Mouse (Mus musculus): Measurements from ENCODE around the gene Tenm3. TPM values are rescaled to one million over a fixed set of nuclear protein-coding genes. Genes with fewer than 3 reads are reported as not detected.

Gene Tenm3
- polyA plus RNA-seq, 1 experiment from 2014 or later: 49.8 TPM

GRCm38 (mm10) chr8:48766545-48767234, 77.1 kb downstream of the Tenm3 start:
- WGBS: 87% methylated on average over 16 of the region's 16 CpGs
- no peak overlapping the region for H3K4me3 ChIP-seq (ENCODE audit: low read depth, low read length)
- H3K27me3 ChIP-seq (ENCODE audit: control insufficient read depth, insufficient read depth, low read length): no peaks in the 10 kb centered on the region
- H3K27ac ChIP-seq (ENCODE audit: low read depth, low read length): no peak overlapping the region
- no peaks in the 10 kb centered on the region for H3K36me3 ChIP-seq (ENCODE audit: control insufficient read depth, insufficient read depth, low read length)
- DNase-seq (ENCODE audit: low spot score) (no peak), ATAC-seq (ENCODE audit: low FRiP score) (no peak)
- no peak overlapping the region for H3K4me2 ChIP-seq (replicated peaks; ENCODE audit: low read depth, low read length)
- H3K9ac ChIP-seq (ENCODE audit: low read depth, low read length): no peak overlapping the region
- no peaks in the 10 kb centered on the region for H3K9me3 ChIP-seq (ENCODE audit: control insufficient read depth, low read length)
- no peaks in the 10 kb centered on the region for H3K4me1 ChIP-seq (replicated peaks; ENCODE audit: control insufficient read depth, insufficient read depth, low read length)

- no peaks in the 10 kb centered on the region for H3K27me3 ChIP-seq (ENCODE audit: control insufficient read depth, insufficient read depth, low read length)
- no peak overlapping the region for H3K4me3 ChIP-seq (ENCODE audit: low read depth, low read length)
- no peak overlapping the region for H3K27ac ChIP-seq (ENCODE audit: low read depth, low read length)
- H3K36me3 ChIP-seq (ENCODE audit: control insufficient read depth, insufficient read depth, low read length): no peaks in the 10 kb centered on the region
- no peak overlapping the region for H3K4me2 ChIP-seq (replicated peaks; ENCODE audit: low read depth, low read length)
- H3K4me1 ChIP-seq (replicated peaks; ENCODE audit: control insufficient read depth, insufficient read depth, low read length): no peaks in the 10 kb centered on the region
- WGBS: 57% methylated on average over 6 of the region's 6 CpGs
- no peak overlapping the region for H3K9ac ChIP-seq (ENCODE audit: low read depth, low read length)
- DNase-seq (ENCODE audit: low spot score) (no peak), ATAC-seq (ENCODE audit: low FRiP score) (no peak)
- no peaks in the 10 kb centered on the region for H3K9me3 ChIP-seq (ENCODE audit: control insufficient read depth, low read length)
Measured at GRCm38 (mm10) chr8:48765212-48765611, 78.5 kb downstream of the Tenm3 start.

GRCm38 (mm10) chr8:48764011-48764410, 79.7 kb downstream of the Tenm3 start:
- Histone ChIP-seq H3K4me1 (replicated peaks; ENCODE audit: control insufficient read depth, insufficient read depth, low read length) (no peaks in the 10 kb centered on the region), H3K4me3 (ENCODE audit: low read depth, low read length) (no peak overlapping the region), H3K9me3 (ENCODE audit: control insufficient read depth, low read length) (no peaks in the 10 kb centered on the region), H3K36me3 (ENCODE audit: control insufficient read depth, insufficient read depth, low read length) (no peaks in the 10 kb centered on the region), H3K4me2 (replicated peaks; ENCODE audit: low read depth, low read length) (no peak overlapping the region), H3K9ac (ENCODE audit: low read depth, low read length) (no peak overlapping the region), H3K27ac (ENCODE audit: low read depth, low read length) (no peak overlapping the region), H3K27me3 (ENCODE audit: control insufficient read depth, insufficient read depth, low read length) (no peaks in the 10 kb centered on the region)
- DNase-seq (ENCODE audit: low spot score): no peak
- WGBS: 91% methylated on average over 3 of the region's 3 CpGs
- ATAC-seq (ENCODE audit: low FRiP score): no peak

GRCm38 (mm10) chr8:48756874-48757273, 86.9 kb downstream of the Tenm3 start:
- ATAC-seq (ENCODE audit: low FRiP score) (no peak), DNase-seq (ENCODE audit: low spot score) (no peak)
- 87% methylated on average over 2 of the region's 2 CpGs for WGBS
- no peaks in the 10 kb centered on the region for H3K27me3 ChIP-seq (ENCODE audit: control insufficient read depth, insufficient read depth, low read length)
- no peak overlapping the region for H3K27ac ChIP-seq (ENCODE audit: low read depth, low read length)
- H3K36me3 ChIP-seq (ENCODE audit: control insufficient read depth, insufficient read depth, low read length): no peaks in the 10 kb centered on the region
- no peaks in the 10 kb centered on the region for H3K4me1 ChIP-seq (replicated peaks; ENCODE audit: control insufficient read depth, insufficient read depth, low read length)
- H3K4me2 ChIP-seq (replicated peaks; ENCODE audit: low read depth, low read length): no peak overlapping the region
- no peak overlapping the region for H3K4me3 ChIP-seq (ENCODE audit: low read depth, low read length)
- H3K9me3 ChIP-seq (ENCODE audit: control insufficient read depth, low read length): no peaks in the 10 kb centered on the region
- H3K9ac ChIP-seq (ENCODE audit: low read depth, low read length): no peak overlapping the region

- H3K27ac ChIP-seq (ENCODE audit: low read depth, low read length): no peak overlapping the region
- no peak for ATAC-seq (ENCODE audit: low FRiP score)
- 71% methylated on average over 7 of the region's 7 CpGs for WGBS
- H3K4me3 ChIP-seq (ENCODE audit: low read depth, low read length): no peak overlapping the region
- H3K4me1 ChIP-seq (replicated peaks; ENCODE audit: control insufficient read depth, insufficient read depth, low read length): no peaks in the 10 kb centered on the region
- no peak for DNase-seq (ENCODE audit: low spot score)
- H3K9me3 ChIP-seq (ENCODE audit: control insufficient read depth, low read length): no peaks in the 10 kb centered on the region
- no peaks in the 10 kb centered on the region for H3K27me3 ChIP-seq (ENCODE audit: control insufficient read depth, insufficient read depth, low read length)
- no peaks in the 10 kb centered on the region for H3K36me3 ChIP-seq (ENCODE audit: control insufficient read depth, insufficient read depth, low read length)
- no peak overlapping the region for H3K4me2 ChIP-seq (replicated peaks; ENCODE audit: low read depth, low read length)
- no peak overlapping the region for H3K9ac ChIP-seq (ENCODE audit: low read depth, low read length)
Measured at GRCm38 (mm10) chr8:48755492-48755891, 88.3 kb downstream of the Tenm3 start.

- no peak for ATAC-seq (ENCODE audit: low FRiP score)
- H3K27me3 ChIP-seq (ENCODE audit: control insufficient read depth, insufficient read depth, low read length): no peaks in the 10 kb centered on the region
- H3K4me3 ChIP-seq (ENCODE audit: low read depth, low read length): no peak overlapping the region
- no peaks in the 10 kb centered on the region for H3K36me3 ChIP-seq (ENCODE audit: control insufficient read depth, insufficient read depth, low read length)
- WGBS: 77% methylated on average over 2 of the region's 2 CpGs
- no peaks in the 10 kb centered on the region for H3K9me3 ChIP-seq (ENCODE audit: control insufficient read depth, low read length)
- no peak overlapping the region for H3K9ac ChIP-seq (ENCODE audit: low read depth, low read length)
- no peaks in the 10 kb centered on the region for H3K4me1 ChIP-seq (replicated peaks; ENCODE audit: control insufficient read depth, insufficient read depth, low read length)
- no peak for DNase-seq (ENCODE audit: low spot score)
- no peak overlapping the region for H3K4me2 ChIP-seq (replicated peaks; ENCODE audit: low read depth, low read length)
- no peak overlapping the region for H3K27ac ChIP-seq (ENCODE audit: low read depth, low read length)
Measured at GRCm38 (mm10) chr8:48754959-48755358, 88.8 kb downstream of the Tenm3 start.

GRCm38 (mm10) chr8:48751965-48752364, 91.8 kb downstream of the Tenm3 start:
- Histone ChIP-seq H3K4me2 (replicated peaks; ENCODE audit: low read depth, low read length) (no peak overlapping the region), H3K4me1 (replicated peaks; ENCODE audit: control insufficient read depth, insufficient read depth, low read length) (no peaks in the 10 kb centered on the region), H3K4me3 (ENCODE audit: low read depth, low read length) (no peak overlapping the region), H3K27me3 (ENCODE audit: control insufficient read depth, insufficient read depth, low read length) (no peaks in the 10 kb centered on the region), H3K36me3 (ENCODE audit: control insufficient read depth, insufficient read depth, low read length) (no peaks in the 10 kb centered on the region), H3K9ac (ENCODE audit: low read depth, low read length) (no peak overlapping the region), H3K9me3 (ENCODE audit: control insufficient read depth, low read length) (no peaks in the 10 kb centered on the region), H3K27ac (ENCODE audit: low read depth, low read length) (no peak overlapping the region)
- DNase-seq (ENCODE audit: low spot score) (no peak), ATAC-seq (ENCODE audit: low FRiP score) (no peak)
- WGBS: 84% methylated on average over 5 of the region's 5 CpGs

- H3K36me3 ChIP-seq (ENCODE audit: control insufficient read depth, insufficient read depth, low read length): no peaks in the 10 kb centered on the region
- no peaks in the 10 kb centered on the region for H3K4me1 ChIP-seq (replicated peaks; ENCODE audit: control insufficient read depth, insufficient read depth, low read length)
- 69% methylated on average over 13 of the region's 13 CpGs for WGBS
- no peak overlapping the region for H3K4me2 ChIP-seq (replicated peaks; ENCODE audit: low read depth, low read length)
- H3K27me3 ChIP-seq (ENCODE audit: control insufficient read depth, insufficient read depth, low read length): no peaks in the 10 kb centered on the region
- no peak overlapping the region for H3K9ac ChIP-seq (ENCODE audit: low read depth, low read length)
- no peak overlapping the region for H3K27ac ChIP-seq (ENCODE audit: low read depth, low read length)
- DNase-seq (ENCODE audit: low spot score) (no peak), ATAC-seq (ENCODE audit: low FRiP score) (no peak)
- H3K4me3 ChIP-seq (ENCODE audit: low read depth, low read length): no peak overlapping the region
- no peaks in the 10 kb centered on the region for H3K9me3 ChIP-seq (ENCODE audit: control insufficient read depth, low read length)
Measured at GRCm38 (mm10) chr8:48748503-48749059, 95.2 kb downstream of the Tenm3 start.

GRCm38 (mm10) chr8:48743912-48744311, 99.8 kb downstream of the Tenm3 start:
- H3K4me2 ChIP-seq (replicated peaks; ENCODE audit: low read depth, low read length): no peak overlapping the region
- no peak overlapping the region for H3K9ac ChIP-seq (ENCODE audit: low read depth, low read length)
- ATAC-seq (ENCODE audit: low FRiP score) (no peak), DNase-seq (ENCODE audit: low spot score) (no peak)
- no peak overlapping the region for H3K4me3 ChIP-seq (ENCODE audit: low read depth, low read length)
- H3K27ac ChIP-seq (ENCODE audit: low read depth, low read length): no peak overlapping the region
- H3K27me3 ChIP-seq (ENCODE audit: control insufficient read depth, insufficient read depth, low read length): no peaks in the 10 kb centered on the region
- no peaks in the 10 kb centered on the region for H3K36me3 ChIP-seq (ENCODE audit: control insufficient read depth, insufficient read depth, low read length)
- H3K9me3 ChIP-seq (ENCODE audit: control insufficient read depth, low read length): no peaks in the 10 kb centered on the region
- 83% methylated on average over 4 of the region's 4 CpGs for WGBS
- H3K4me1 ChIP-seq (replicated peaks; ENCODE audit: control insufficient read depth, insufficient read depth, low read length): no peaks in the 10 kb centered on the region

All from hindbrain, embryonic 11.5 days (tissue).